Mouse (Mus musculus): ENCODE measurements at regions not wholly inside any gene's neighbourhood (a gene's known extent, or its start where the extent isn't known, plus 50 kb on each side); places are given as distances from the start of the nearest gene placed in this dataset.

DNA sequence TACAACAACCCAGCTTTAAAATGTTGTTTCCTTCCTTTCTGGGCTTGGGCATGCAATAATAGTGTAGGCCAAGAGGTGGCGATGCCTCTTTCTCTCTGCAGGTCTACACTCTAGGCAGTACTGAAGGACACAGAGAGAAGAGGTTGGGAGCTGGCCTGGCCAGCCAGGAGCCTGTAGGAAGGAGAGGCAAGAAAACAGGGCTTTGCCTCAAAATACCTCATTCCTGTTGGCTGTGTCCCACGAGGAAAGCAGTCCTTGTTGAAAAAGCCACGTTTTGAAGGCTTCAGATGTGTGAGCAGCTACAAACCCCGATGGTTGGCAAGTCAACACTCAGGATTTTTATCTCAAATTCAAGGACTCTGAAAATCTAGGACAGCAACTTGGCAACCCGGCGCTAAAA, 90.9 kb upstream of the Max start:
- ATAC-seq (ENCODE audit: low FRiP score, low read depth), result no peak
- Histone ChIP-seq H3K9me3 (ENCODE audit: control insufficient read depth, low read length) (no peaks in the 10 kb centered on the region), H3K27me3 (ENCODE audit: control insufficient read depth, insufficient read depth, low read length) (no peaks in the 10 kb centered on the region), H3K36me3 (ENCODE audit: control insufficient read depth, insufficient read depth, low read length) (no peaks in the 10 kb centered on the region), H3K9ac (ENCODE audit: low read depth, low read length, severe bottlenecking) (no peak overlapping the region), H3K4me2 (replicated peaks; ENCODE audit: low read depth, low read length, severe bottlenecking) (no peak overlapping the region), H3K4me3 (replicated peaks; ENCODE audit: low read length) (no peak overlapping the region), H3K4me1 (ENCODE audit: control insufficient read depth, insufficient read depth, low read length) (no peaks in the 10 kb centered on the region), H3K27ac (replicated peaks; ENCODE audit: low read depth, low read length) (no peak overlapping the region)
- peak; percentile 6 for DNase-seq (ENCODE audit: low spot score)
- 71% methylated on average over 6 of the region's 6 CpGs for WGBS
- TF ChIP-seq POLR2A (IDR thresholded peaks at IDR 0.05; ENCODE audit: borderline replicate concordance, extremely low read depth, insufficient read depth, insufficient read length), result no peak

DNA sequence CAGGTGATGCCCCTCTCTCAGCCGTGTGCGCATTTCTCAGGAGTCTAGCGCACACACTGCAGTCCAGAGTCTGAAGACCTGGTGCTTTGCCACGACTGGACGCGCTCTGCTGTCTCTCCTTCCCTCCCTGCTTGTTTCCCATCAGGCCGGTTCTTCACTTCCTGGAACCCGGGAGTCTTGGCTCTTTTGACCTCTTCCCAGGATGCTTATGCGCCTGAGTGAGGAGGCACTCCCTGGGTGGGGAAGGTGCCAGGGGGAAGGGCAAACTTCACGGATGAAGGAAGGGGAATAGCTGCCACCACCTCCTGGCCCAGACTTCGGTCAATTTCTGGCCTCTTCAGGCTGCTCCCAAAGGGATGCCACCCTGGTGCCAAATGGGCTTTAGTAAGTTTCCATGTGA, 86.4 kb upstream of the Max start:
- DNase-seq (ENCODE audit: low spot score) (no peak), ATAC-seq (ENCODE audit: low FRiP score, low read depth) (no peak)
- no peaks in the 10 kb centered on the region for H3K4me1 ChIP-seq (ENCODE audit: control insufficient read depth, insufficient read depth, low read length)
- no peaks in the 10 kb centered on the region for H3K27me3 ChIP-seq (ENCODE audit: control insufficient read depth, insufficient read depth, low read length)
- H3K4me3 ChIP-seq (replicated peaks; ENCODE audit: low read length), result no peak overlapping the region
- H3K4me2 ChIP-seq (replicated peaks; ENCODE audit: low read depth, low read length, severe bottlenecking), result no peak overlapping the region
- H3K36me3 ChIP-seq (ENCODE audit: control insufficient read depth, insufficient read depth, low read length), result no peaks in the 10 kb centered on the region
- no peak overlapping the region for H3K27ac ChIP-seq (replicated peaks; ENCODE audit: low read depth, low read length)
- no peak overlapping the region for H3K9ac ChIP-seq (ENCODE audit: low read depth, low read length, severe bottlenecking)
- 42% methylated on average over 11 of the region's 11 CpGs for WGBS
- TF ChIP-seq POLR2A (IDR thresholded peaks at IDR 0.05; ENCODE audit: borderline replicate concordance, extremely low read depth, insufficient read depth, insufficient read length), result no peak
- no peaks in the 10 kb centered on the region for H3K9me3 ChIP-seq (ENCODE audit: control insufficient read depth, low read length)

DNA sequence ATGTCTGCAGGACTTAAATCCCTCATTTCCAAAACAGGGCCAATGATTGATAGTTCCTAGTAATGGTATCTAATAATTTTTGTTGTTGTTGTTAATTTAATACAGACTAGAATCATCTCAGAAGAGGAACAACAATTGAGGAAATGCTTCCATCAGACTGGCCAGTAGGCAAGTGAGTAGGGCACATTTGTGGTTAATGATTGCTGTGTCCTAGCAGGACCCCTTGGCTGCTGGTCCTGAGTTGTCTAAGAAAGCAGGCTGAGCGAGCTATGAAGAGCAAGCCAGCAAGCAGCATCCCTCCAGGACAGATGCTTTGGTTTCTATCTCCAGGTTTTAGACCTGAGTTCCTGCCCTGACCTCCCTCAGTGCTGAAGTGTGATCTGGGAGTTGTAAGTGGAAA, 85.3 kb upstream of the Max start:
- Histone ChIP-seq H3K36me3 (ENCODE audit: control insufficient read depth, insufficient read depth, low read length) (no peaks in the 10 kb centered on the region), H3K4me2 (replicated peaks; ENCODE audit: low read depth, low read length, severe bottlenecking) (no peak overlapping the region), H3K27ac (replicated peaks; ENCODE audit: low read depth, low read length) (no peak overlapping the region), H3K9me3 (ENCODE audit: control insufficient read depth, low read length) (no peaks in the 10 kb centered on the region), H3K4me1 (ENCODE audit: control insufficient read depth, insufficient read depth, low read length) (no peaks in the 10 kb centered on the region), H3K4me3 (replicated peaks; ENCODE audit: low read length) (no peak overlapping the region), H3K9ac (ENCODE audit: low read depth, low read length, severe bottlenecking) (no peak overlapping the region), H3K27me3 (ENCODE audit: control insufficient read depth, insufficient read depth, low read length) (no peaks in the 10 kb centered on the region)
- DNase-seq (ENCODE audit: low spot score), result no peak
- TF ChIP-seq POLR2A (IDR thresholded peaks at IDR 0.05; ENCODE audit: borderline replicate concordance, extremely low read depth, insufficient read depth, insufficient read length), result no peak
- 80% methylated on average over 1 of the region's 1 CpGs for WGBS
- ATAC-seq (ENCODE audit: low FRiP score, low read depth), result no peak

DNA sequence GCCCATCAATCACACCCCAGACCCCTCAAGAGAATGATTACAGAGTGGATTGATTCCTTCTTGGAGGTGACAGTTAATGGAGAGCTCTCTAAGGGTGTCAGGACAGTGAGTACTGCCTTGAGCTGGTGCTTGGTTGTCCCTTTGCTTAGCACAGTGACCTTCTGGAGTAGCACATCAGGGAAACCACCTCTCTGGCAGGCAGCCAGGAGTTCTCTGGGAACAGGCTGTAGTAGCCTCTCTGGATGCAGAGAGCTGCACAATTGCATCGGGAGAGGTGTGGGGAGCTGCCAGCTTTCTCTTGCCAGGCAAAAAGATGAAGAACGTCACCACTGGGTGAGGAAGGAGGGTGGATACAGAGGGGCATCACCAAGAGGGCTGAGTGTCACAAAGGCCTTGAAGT, 84.0 kb upstream of the Max start:
- Histone ChIP-seq H3K4me2 (replicated peaks; ENCODE audit: low read depth, low read length, severe bottlenecking) (no peak overlapping the region), H3K9me3 (ENCODE audit: control insufficient read depth, low read length) (no peaks in the 10 kb centered on the region)
- WGBS, result 37% methylated on average over 2 of the region's 2 CpGs

DNA sequence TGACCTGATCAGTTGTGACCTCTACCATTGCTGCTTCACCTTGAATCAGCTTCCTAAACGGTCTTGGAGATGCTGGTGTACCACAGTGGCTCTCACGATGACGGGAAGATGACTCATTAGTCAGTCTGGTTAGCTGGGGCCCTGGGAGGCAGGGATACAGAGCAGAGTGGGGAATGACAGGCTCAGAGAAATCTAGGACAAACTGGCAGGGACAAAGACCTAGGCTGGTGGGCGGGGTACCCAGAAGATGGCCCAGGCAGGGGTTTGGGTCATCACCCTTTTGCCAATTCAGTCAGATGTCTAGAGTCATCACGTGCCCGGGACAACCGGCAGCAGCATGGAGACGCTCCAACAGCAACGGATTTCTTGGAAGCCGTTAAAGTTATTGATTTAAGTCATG, 83.4 kb upstream of the Max start:
- Histone ChIP-seq H3K27ac (replicated peaks; ENCODE audit: low read depth, low read length) (no peak overlapping the region), H3K4me3 (replicated peaks; ENCODE audit: low read length) (no peak overlapping the region), H3K9ac (ENCODE audit: low read depth, low read length, severe bottlenecking) (no peak overlapping the region), H3K4me2 (replicated peaks; ENCODE audit: low read depth, low read length, severe bottlenecking) (no peak overlapping the region), H3K27me3 (ENCODE audit: control insufficient read depth, insufficient read depth, low read length) (no peaks in the 10 kb centered on the region), H3K4me1 (ENCODE audit: control insufficient read depth, insufficient read depth, low read length) (no peaks in the 10 kb centered on the region), H3K9me3 (ENCODE audit: control insufficient read depth, low read length) (no peaks in the 10 kb centered on the region), H3K36me3 (ENCODE audit: control insufficient read depth, insufficient read depth, low read length) (no peaks in the 10 kb centered on the region)
- ATAC-seq (ENCODE audit: low FRiP score, low read depth) (no peak), DNase-seq (ENCODE audit: low spot score) (no peak)
- WGBS, result 63% methylated on average over 10 of the region's 10 CpGs
- no peak for TF ChIP-seq POLR2A (IDR thresholded peaks at IDR 0.05; ENCODE audit: borderline replicate concordance, extremely low read depth, insufficient read depth, insufficient read length)

More for the DNA sequence above, 84.0 kb upstream of the Max start:
- no peaks in the 10 kb centered on the region for H3K36me3 ChIP-seq (ENCODE audit: control insufficient read depth, insufficient read depth, low read length)
- TF ChIP-seq POLR2A (IDR thresholded peaks at IDR 0.05; ENCODE audit: borderline replicate concordance, extremely low read depth, insufficient read depth, insufficient read length), result no peak
- H3K4me3 ChIP-seq (replicated peaks; ENCODE audit: low read length), result no peak overlapping the region
- no peaks in the 10 kb centered on the region for H3K4me1 ChIP-seq (ENCODE audit: control insufficient read depth, insufficient read depth, low read length)
- H3K9ac ChIP-seq (ENCODE audit: low read depth, low read length, severe bottlenecking), result no peak overlapping the region
- H3K27me3 ChIP-seq (ENCODE audit: control insufficient read depth, insufficient read depth, low read length), result no peaks in the 10 kb centered on the region
- ATAC-seq (ENCODE audit: low FRiP score, low read depth), result no peak
- no peak overlapping the region for H3K27ac ChIP-seq (replicated peaks; ENCODE audit: low read depth, low read length)
- DNase-seq (ENCODE audit: low spot score), result no peak

DNA sequence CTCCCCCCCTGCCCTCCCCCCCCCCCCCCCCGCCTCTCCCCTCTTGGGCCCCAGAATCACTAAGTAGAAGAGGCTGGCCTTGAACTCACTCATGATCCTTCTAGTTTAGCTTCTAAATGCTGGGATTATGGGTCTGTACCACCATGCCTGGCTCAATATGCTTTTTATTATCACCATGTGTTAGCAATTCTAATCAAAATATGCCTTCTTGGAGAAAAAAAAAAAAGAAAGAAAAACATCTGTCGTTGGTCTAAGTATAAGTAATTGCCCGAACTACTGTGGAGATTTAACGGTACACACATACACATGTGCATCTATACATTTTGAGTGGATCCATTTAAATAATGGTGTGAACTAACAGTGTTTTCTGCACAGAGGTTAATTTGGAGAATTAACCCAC, 80.4 kb upstream of the Max start:
- Histone ChIP-seq H3K4me2 (replicated peaks; ENCODE audit: low read depth, low read length, severe bottlenecking) (no peak overlapping the region), H3K27ac (replicated peaks; ENCODE audit: low read depth, low read length) (no peak overlapping the region), H3K9me3 (ENCODE audit: control insufficient read depth, low read length) (no peaks in the 10 kb centered on the region), H3K4me1 (ENCODE audit: control insufficient read depth, insufficient read depth, low read length) (no peaks in the 10 kb centered on the region), H3K36me3 (ENCODE audit: control insufficient read depth, insufficient read depth, low read length) (no peaks in the 10 kb centered on the region), H3K9ac (ENCODE audit: low read depth, low read length, severe bottlenecking) (no peak overlapping the region), H3K4me3 (replicated peaks; ENCODE audit: low read length) (no peak overlapping the region), H3K27me3 (ENCODE audit: control insufficient read depth, insufficient read depth, low read length) (no peaks in the 10 kb centered on the region)
- peak; percentile 29 for DNase-seq (ENCODE audit: low spot score)
- WGBS, result 10% methylated on average over 4 of the region's 4 CpGs
- no peak for TF ChIP-seq POLR2A (IDR thresholded peaks at IDR 0.05; ENCODE audit: borderline replicate concordance, extremely low read depth, insufficient read depth, insufficient read length)
- no peak for ATAC-seq (ENCODE audit: low FRiP score, low read depth)

All from limb, embryonic 14.5 days (tissue).